Mouse (Mus musculus): ENCODE results near the gene Fam90a1a. TPM values are rescaled to one million over a fixed set of nuclear protein-coding genes. Genes with fewer than 3 reads are reported as not detected.
"Not testable (repeated sequence)": the region's sequence is repeated elsewhere in the genome, so short reads cannot be mapped to it uniquely, and the experiment has no call there.

The Fam90a1a gene
- not detected in 2 replicates for polyA plus RNA-seq (2012; ENCODE audit: insufficient read depth, insufficient read length, missing spikeins)

GRCm38 (mm10) chr8:21958414-21958813, at the start of gene Fam90a1a:
Gene Fam90a1a, plus strand, starts transcription at chr8:21958714.
- no peak within 1 kb of the TSS for H3K27ac ChIP-seq (ENCODE audit: insufficient read depth, low read depth, low read length)
- TF ChIP-seq CTCF (IDR thresholded peaks at IDR 0.05; ENCODE audit: low read depth, low read length) (no peak), POLR2A (IDR thresholded peaks at IDR 0.05; ENCODE audit: borderline replicate concordance, low read depth, low read length) (no peak)
- H3K4me1 ChIP-seq (ENCODE audit: control insufficient read depth, insufficient read depth, low read length): no peaks in the 10 kb centered on the region
- no peak within 1 kb of the TSS for H3K4me3 ChIP-seq (ENCODE audit: insufficient read depth, low read length)

- no peak for TF ChIP-seq POLR2A (IDR thresholded peaks at IDR 0.05; ENCODE audit: borderline replicate concordance, low read depth, low read length)
- TF ChIP-seq CTCF (IDR thresholded peaks at IDR 0.05; ENCODE audit: low read depth, low read length): no peak
- no peaks in the 10 kb centered on the region for H3K4me1 ChIP-seq (ENCODE audit: control insufficient read depth, insufficient read depth, low read length)
- H3K27ac ChIP-seq (ENCODE audit: insufficient read depth, low read depth, low read length): no peak overlapping the region
These were observed 46.6 kb upstream of the Fam90a1a start for GRCm38 (mm10) chr8:21911931-21912330.

GRCm38 (mm10) chr8:21912554-21912953, 46.0 kb upstream of the Fam90a1a start:
- H3K4me3 ChIP-seq (ENCODE audit: insufficient read depth, low read length): no peak overlapping the region
- TF ChIP-seq POLR2A (IDR thresholded peaks at IDR 0.05; ENCODE audit: borderline replicate concordance, low read depth, low read length) (no peak), CTCF (IDR thresholded peaks at IDR 0.05; ENCODE audit: low read depth, low read length) (no peak)
- H3K27ac ChIP-seq (ENCODE audit: insufficient read depth, low read depth, low read length): no peak overlapping the region

More at GRCm38 (mm10) chr8:21911931-21912330, 46.6 kb upstream of the Fam90a1a start:
- H3K4me3 ChIP-seq (ENCODE audit: insufficient read depth, low read length): no peak overlapping the region

GRCm38 (mm10) chr8:21915625-21916024, 42.9 kb upstream of the Fam90a1a start:
- no peaks in the 10 kb centered on the region for H3K4me1 ChIP-seq (ENCODE audit: control insufficient read depth, insufficient read depth, low read length)
- TF ChIP-seq POLR2A (IDR thresholded peaks at IDR 0.05; ENCODE audit: borderline replicate concordance, low read depth, low read length) (no peak), CTCF (IDR thresholded peaks at IDR 0.05; ENCODE audit: low read depth, low read length) (no peak)
- no peak overlapping the region for H3K27ac ChIP-seq (ENCODE audit: insufficient read depth, low read depth, low read length)
- no peak overlapping the region for H3K4me3 ChIP-seq (ENCODE audit: insufficient read depth, low read length)

More at GRCm38 (mm10) chr8:21912554-21912953, 46.0 kb upstream of the Fam90a1a start:
- H3K4me1 ChIP-seq (ENCODE audit: control insufficient read depth, insufficient read depth, low read length): no peaks in the 10 kb centered on the region

GRCm38 (mm10) chr8:21930754-21931153, 27.8 kb upstream of the Fam90a1a start:
- not testable (repeated sequence) for H3K4me1 ChIP-seq (ENCODE audit: control insufficient read depth, insufficient read depth, low read length); H3K27ac ChIP-seq (ENCODE audit: insufficient read depth, low read depth, low read length); H3K4me3 ChIP-seq (ENCODE audit: insufficient read depth, low read length)

- TF ChIP-seq POLR2A (IDR thresholded peaks at IDR 0.05; ENCODE audit: borderline replicate concordance, low read depth, low read length): no peak
- no peak for TF ChIP-seq CTCF (IDR thresholded peaks at IDR 0.05; ENCODE audit: low read depth, low read length)
- Histone ChIP-seq H3K27ac (ENCODE audit: insufficient read depth, low read depth, low read length) (no peak within 1 kb of the TSS), H3K4me1 (ENCODE audit: control insufficient read depth, insufficient read depth, low read length) (no peaks in the 10 kb centered on the region), H3K4me3 (ENCODE audit: insufficient read depth, low read length) (no peak within 1 kb of the TSS)
These were observed 25.9 kb upstream of the Fam90a1a start, which contains the start of gene Defb15 for GRCm38 (mm10) chr8:21932610-21933009. Gene Defb15, minus strand, starts transcription at chr8:21932710.

GRCm38 (mm10) chr8:21938052-21938451, 20.5 kb upstream of the Fam90a1a start, which contains the start of gene Defb35:
Gene Defb35, plus strand, starts transcription at chr8:21938352.
- not testable (repeated sequence) for H3K4me3 ChIP-seq (ENCODE audit: insufficient read depth, low read length); H3K4me1 ChIP-seq (ENCODE audit: control insufficient read depth, insufficient read depth, low read length); H3K27ac ChIP-seq (ENCODE audit: insufficient read depth, low read depth, low read length)

GRCm38 (mm10) chr8:21946462-21946861, 12.1 kb upstream of the Fam90a1a start, which contains the start of gene Defb13:
Gene Defb13, plus strand, starts transcription at chr8:21946762.
- Histone ChIP-seq H3K4me3 (ENCODE audit: insufficient read depth, low read length) (no peak within 1 kb of the TSS), H3K4me1 (ENCODE audit: control insufficient read depth, insufficient read depth, low read length) (no peaks in the 10 kb centered on the region), H3K27ac (ENCODE audit: insufficient read depth, low read depth, low read length) (no peak within 1 kb of the TSS)
- TF ChIP-seq CTCF (IDR thresholded peaks at IDR 0.05; ENCODE audit: low read depth, low read length) (no peak), POLR2A (IDR thresholded peaks at IDR 0.05; ENCODE audit: borderline replicate concordance, low read depth, low read length) (no peak)

- Histone ChIP-seq H3K27ac (ENCODE audit: insufficient read depth, low read depth, low read length) (no peak overlapping the region), H3K4me1 (ENCODE audit: control insufficient read depth, insufficient read depth, low read length) (no peaks in the 10 kb centered on the region), H3K4me3 (ENCODE audit: insufficient read depth, low read length) (no peak overlapping the region)
- TF ChIP-seq POLR2A (IDR thresholded peaks at IDR 0.05; ENCODE audit: borderline replicate concordance, low read depth, low read length) (no peak), CTCF (IDR thresholded peaks at IDR 0.05; ENCODE audit: low read depth, low read length) (no peak)
These were observed 11.1 kb upstream of the Fam90a1a start for GRCm38 (mm10) chr8:21947311-21948017.

- Histone ChIP-seq H3K4me1 (ENCODE audit: control insufficient read depth, insufficient read depth, low read length) (no peaks in the 10 kb centered on the region), H3K4me3 (ENCODE audit: insufficient read depth, low read length) (no peak overlapping the region), H3K27ac (ENCODE audit: insufficient read depth, low read depth, low read length) (no peak overlapping the region)
- TF ChIP-seq POLR2A (IDR thresholded peaks at IDR 0.05; ENCODE audit: borderline replicate concordance, low read depth, low read length) (no peak), CTCF (IDR thresholded peaks at IDR 0.05; ENCODE audit: low read depth, low read length) (no peak)
These were observed 3.2 kb upstream of the Fam90a1a start for GRCm38 (mm10) chr8:21955321-21955720.
